Mouse (Mus musculus) kidney, embryonic 16.5 days (tissue): ENCODE measurements around the gene Slc36a1. TPM values are rescaled to one million over a fixed set of nuclear protein-coding genes. Genes with fewer than 3 reads are reported as not detected.

Experiments used
- ATAC-seq: fragments of 200-750 bp; cut with Nextera tagmentation; 2 replicates; pipeline ENCODE4 v1.8.0; 2017; ENCODE audit warnings: moderate TSS enrichment; ENCODE audit not compliant: low FRiP score, low TSS enrichment
- H3K27ac ChIP-seq: fragments of 300-500 bp; sonication (generic); 2 replicates; pipeline ENCODE4 v1.5.1; 2014; ENCODE audit warnings: low read length
- H3K27me3 ChIP-seq: fragments of 300-500 bp; sonication (generic); 2 replicates; pipeline ENCODE4 v1.6.1; 2014; ENCODE audit warnings: low read length, control low read depth, mixed read lengths; ENCODE audit not compliant: insufficient read depth
- H3K36me3 ChIP-seq: fragments of 300-500 bp; sonication (generic); 2 replicates; pipeline ENCODE4 v1.6.1; 2014; ENCODE audit warnings: low read length, control low read depth, mixed read lengths; ENCODE audit not compliant: insufficient read depth
- H3K4me1 ChIP-seq: fragments of 300-500 bp; sonication (generic); 2 replicates; pipeline ENCODE4 v1.6.1; 2014; ENCODE audit warnings: low read length, control low read depth, mixed read lengths; ENCODE audit not compliant: insufficient read depth
- H3K4me2 ChIP-seq: fragments of 300-500 bp; sonication (generic); replicated peaks from 2 replicates; pipeline ENCODE4 v1.6.1; 2014; ENCODE audit warnings: low read depth, low read length
- H3K4me3 ChIP-seq: fragments of 300-500 bp; sonication (generic); 2 replicates; pipeline ENCODE4 v1.5.1; 2014; ENCODE audit warnings: mild to moderate bottlenecking, low read length
- H3K9ac ChIP-seq: fragments of 300-500 bp; sonication (generic); replicated peaks from 2 replicates; pipeline ENCODE4 v1.6.1; 2014; ENCODE audit warnings: low read length
- H3K9me3 ChIP-seq: fragments of 300-500 bp; sonication (generic); 2 replicates; pipeline ENCODE4 v1.6.1; 2016; ENCODE audit warnings: low read length, control low read depth
- WGBS: fragments of 180-500 bp; shearing (Covaris S2); extraction: QIAGEN DNeasy Blood & Tissue Kit; methylation state at CpG from one replicate; pipeline ENCODE4 v1.1.7; 2014; 5-methylcytosine and 5-hydroxymethylcytosine counted together
- polyA plus RNA-seq: library from polyadenylated mRNA; unstranded; fragments of >200 nt; fragmentation: Nextera tagmentation; extraction: Ambion mirVana; gene quantifications from 2 replicates; pipeline ENCODE4 v1.2.1, GENCODE M21; 2015

The Slc36a1 gene
- polyA plus RNA-seq, 1 experiment from 2014 or later, result 1.6 TPM

GRCm38 (mm10) chr11:55204602-55205001 is 452 bp downstream of the Slc36a1 start:
- WGBS, result 5% methylated on average over 17 of the region's 17 CpGs
- Histone ChIP-seq H3K36me3 (no peaks in the 10 kb centered on the region), H3K27ac (no peak overlapping the region), H3K9me3 (no peaks in the 10 kb centered on the region), H3K27me3 (no peaks in the 10 kb centered on the region), H3K4me1 (peaks cover 27% of the 10 kb centered on the region), H3K4me3 (peak overlapping the region; percentile 68), H3K4me2 (peak overlapping the region; percentile 99), H3K9ac (peak overlapping the region; percentile 75)
- ATAC-seq, result 0 out of 2 replicates have a peak, but pooled peaks have one; percentile 20

DNA sequence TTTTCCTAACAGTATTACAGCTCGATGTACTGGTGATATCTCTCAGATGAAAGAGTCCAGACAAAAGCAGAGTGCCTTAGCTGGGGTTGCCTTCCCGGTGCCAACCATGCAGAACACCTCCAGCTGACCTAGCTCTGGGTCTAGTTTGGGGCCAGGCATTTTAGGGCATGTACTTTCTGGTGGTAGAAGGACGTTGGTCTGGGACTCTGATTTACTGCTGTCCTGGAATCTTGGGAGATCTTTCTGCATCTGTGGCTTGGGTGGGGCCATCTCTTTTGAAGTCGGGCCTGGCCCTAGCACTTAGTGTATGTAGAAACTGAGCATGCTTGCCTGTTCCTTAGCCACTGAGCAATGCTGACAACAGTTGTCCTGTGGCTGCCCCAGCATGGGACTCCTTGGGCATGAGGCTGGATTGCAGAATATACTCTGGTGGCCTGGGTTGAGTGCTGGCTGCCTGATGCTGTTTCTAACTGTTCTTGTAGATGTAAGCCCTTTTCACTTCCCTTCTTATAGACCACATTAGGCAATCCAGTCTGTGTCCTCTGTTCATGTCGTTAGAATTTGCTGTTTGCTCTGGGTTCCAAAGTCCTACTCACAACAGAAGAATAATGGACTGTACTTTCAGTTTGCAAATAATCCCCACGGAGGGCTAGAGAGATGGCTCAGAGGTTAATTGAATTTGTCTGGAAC is 4.0 kb downstream of the Slc36a1 start:
- H3K4me2 ChIP-seq, result no peak overlapping the region
- no peaks in the 10 kb centered on the region for H3K36me3 ChIP-seq
- no peak overlapping the region for H3K9ac ChIP-seq
- ATAC-seq, result no peak
- H3K4me3 ChIP-seq, result no peak overlapping the region
- peaks cover 37% of the 10 kb centered on the region for H3K4me1 ChIP-seq
- H3K9me3 ChIP-seq, result no peaks in the 10 kb centered on the region
- no peaks in the 10 kb centered on the region for H3K27me3 ChIP-seq
- WGBS, result 36% methylated on average over 6 of the region's 6 CpGs
- H3K27ac ChIP-seq, result peak overlapping the region; percentile 8; the same call in 1 of the 2 replicates

GRCm38 (mm10) chr11:55209032-55209431 is 4.9 kb downstream of the Slc36a1 start:
- Histone ChIP-seq H3K27me3 (no peaks in the 10 kb centered on the region), H3K9ac (no peak overlapping the region), H3K9me3 (no peaks in the 10 kb centered on the region), H3K36me3 (no peaks in the 10 kb centered on the region), H3K4me2 (no peak overlapping the region), H3K27ac (peak overlapping the region; percentile 8; the same call in 1 of the 2 replicates), H3K4me3 (no peak overlapping the region), H3K4me1 (peaks cover 37% of the 10 kb centered on the region)
- no peak for ATAC-seq
- 59% methylated on average over 2 of the region's 2 CpGs for WGBS

DNA sequence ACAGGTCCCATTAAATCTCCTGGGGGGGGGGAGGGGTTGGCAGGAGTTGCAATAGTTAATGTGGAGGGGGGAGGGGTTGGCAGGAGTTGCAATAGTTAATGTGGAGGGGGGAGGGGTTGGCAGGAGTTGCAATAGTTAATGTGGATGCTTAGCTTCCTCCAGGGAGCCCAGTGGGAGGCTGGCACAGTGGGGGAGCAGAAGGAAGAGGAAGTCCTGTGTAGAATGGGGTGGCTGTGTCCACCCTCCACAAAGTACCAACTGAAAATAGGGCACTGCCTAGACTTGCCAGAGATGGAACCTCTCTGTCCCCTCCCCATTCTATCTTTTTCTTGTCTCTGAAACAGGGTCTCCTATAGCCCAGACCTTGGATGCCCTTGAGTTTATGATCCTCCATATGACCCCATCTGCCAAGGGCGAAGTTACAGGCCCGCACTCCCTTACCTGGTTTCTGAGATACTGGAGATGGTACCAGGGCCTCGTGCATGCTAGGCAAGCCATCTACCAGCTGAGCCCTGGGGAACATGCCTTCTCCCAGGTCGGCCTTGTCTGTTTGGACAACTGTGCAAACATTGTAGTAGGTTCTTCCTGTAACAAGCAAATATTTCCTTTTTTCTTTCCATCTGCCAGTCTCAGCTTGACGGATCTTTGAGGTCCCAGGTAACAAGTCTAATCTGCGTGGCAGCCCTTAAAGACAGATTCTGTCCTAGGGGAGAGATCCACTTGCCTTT is 5.6 kb downstream of the Slc36a1 start:
- peak; percentile 55; the same call in 1 of the 2 replicates for ATAC-seq
- Histone ChIP-seq H3K9ac (no peak overlapping the region), H3K4me3 (no peak overlapping the region), H3K4me2 (no peak overlapping the region), H3K9me3 (no peaks in the 10 kb centered on the region), H3K27me3 (no peaks in the 10 kb centered on the region), H3K36me3 (no peaks in the 10 kb centered on the region), H3K4me1 (peaks cover 34% of the 10 kb centered on the region), H3K27ac (peak overlapping the region; percentile 33; the same call in 1 of the 2 replicates)
- 66% methylated on average over 6 of the region's 6 CpGs for WGBS

- no peak for ATAC-seq
- WGBS, result 94% methylated on average over 4 of the region's 4 CpGs
- H3K9ac ChIP-seq, result no peak overlapping the region
Measured at GRCm38 (mm10) chr11:55213518-55213917, 9.4 kb downstream of the Slc36a1 start.

GRCm38 (mm10) chr11:55214161-55214560 is 10.0 kb downstream of the Slc36a1 start:
- Histone ChIP-seq H3K4me2 (no peak overlapping the region), H3K27ac (no peak overlapping the region), H3K36me3 (no peaks in the 10 kb centered on the region), H3K4me3 (no peak overlapping the region), H3K9ac (no peak overlapping the region), H3K4me1 (peaks cover 25% of the 10 kb centered on the region), H3K9me3 (no peaks in the 10 kb centered on the region), H3K27me3 (no peaks in the 10 kb centered on the region)
- no peak for ATAC-seq
- WGBS, result 84% methylated on average over 5 of the region's 5 CpGs

More at GRCm38 (mm10) chr11:55213518-55213917, 9.4 kb downstream of the Slc36a1 start:
- Histone ChIP-seq H3K9me3 (no peaks in the 10 kb centered on the region), H3K4me2 (no peak overlapping the region), H3K36me3 (no peaks in the 10 kb centered on the region), H3K27me3 (no peaks in the 10 kb centered on the region), H3K4me1 (peaks cover 31% of the 10 kb centered on the region), H3K27ac (no peak overlapping the region), H3K4me3 (no peak overlapping the region)

GRCm38 (mm10) chr11:55214978-55215377 is 10.8 kb downstream of the Slc36a1 start:
- Histone ChIP-seq H3K4me3 (no peak overlapping the region), H3K9ac (no peak overlapping the region), H3K36me3 (no peaks in the 10 kb centered on the region), H3K27me3 (no peaks in the 10 kb centered on the region), H3K27ac (no peak overlapping the region), H3K4me1 (peaks cover 16% of the 10 kb centered on the region), H3K9me3 (no peaks in the 10 kb centered on the region), H3K4me2 (no peak overlapping the region)
- no peak for ATAC-seq
- 81% methylated on average over 3 of the region's 3 CpGs for WGBS

GRCm38 (mm10) chr11:55216061-55216460 is 11.9 kb downstream of the Slc36a1 start:
- no peak for ATAC-seq
- H3K4me1 ChIP-seq, result peaks cover 12% of the 10 kb centered on the region
- H3K9me3 ChIP-seq, result no peaks in the 10 kb centered on the region
- H3K4me3 ChIP-seq, result no peak overlapping the region
- 0 out of 2 replicates have a peak, but pooled peaks cover 4% of the 10 kb centered on the region for H3K36me3 ChIP-seq
- no peak overlapping the region for H3K4me2 ChIP-seq
- no peaks in the 10 kb centered on the region for H3K27me3 ChIP-seq
- H3K27ac ChIP-seq, result no peak overlapping the region
- WGBS, result 31% methylated on average over 4 of the region's 4 CpGs
- no peak overlapping the region for H3K9ac ChIP-seq

GRCm38 (mm10) chr11:55216830-55217229 is 12.7 kb downstream of the Slc36a1 start:
- Histone ChIP-seq H3K9me3 (no peaks in the 10 kb centered on the region), H3K4me1 (peaks cover 10% of the 10 kb centered on the region), H3K4me2 (no peak overlapping the region), H3K27me3 (no peaks in the 10 kb centered on the region), H3K4me3 (no peak overlapping the region), H3K36me3 (0 out of 2 replicates have a peak, but pooled peaks cover 4% of the 10 kb centered on the region), H3K9ac (no peak overlapping the region), H3K27ac (peak overlapping the region; percentile 35)
- peak; percentile 7 for ATAC-seq
- 28% methylated on average over 13 of the region's 13 CpGs for WGBS

DNA sequence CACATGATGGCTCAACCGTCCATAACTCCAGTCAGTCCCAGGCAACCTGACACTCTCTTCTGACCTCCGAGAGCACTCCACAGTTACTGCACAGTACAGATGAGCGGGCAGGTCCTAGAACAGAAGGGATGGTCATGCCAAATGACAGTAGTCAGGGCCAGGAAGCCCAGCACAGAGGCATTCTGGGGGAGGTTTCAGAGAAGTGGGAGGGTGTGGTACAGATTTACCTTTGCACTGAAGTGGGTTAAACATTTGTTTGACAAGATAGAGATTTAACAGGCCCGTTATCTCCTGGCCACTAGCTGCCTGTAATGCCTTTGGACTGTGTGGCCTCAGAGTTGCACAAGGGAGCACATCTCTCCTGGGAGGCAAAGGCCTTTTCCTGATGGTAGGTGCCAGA is 13.3 kb downstream of the Slc36a1 start:
- H3K4me2 ChIP-seq, result no peak overlapping the region
- no peaks in the 10 kb centered on the region for H3K9me3 ChIP-seq
- peaks cover 10% of the 10 kb centered on the region for H3K4me1 ChIP-seq
- ATAC-seq, result peak; percentile 78
- no peak overlapping the region for H3K4me3 ChIP-seq
- peak overlapping the region; percentile 35; the same call in 1 of the 2 replicates for H3K27ac ChIP-seq
- WGBS, result 48% methylated on average over 4 of the region's 4 CpGs
- H3K36me3 ChIP-seq, result 0 out of 2 replicates have a peak, but pooled peaks cover 4% of the 10 kb centered on the region
- H3K27me3 ChIP-seq, result no peaks in the 10 kb centered on the region
- no peak overlapping the region for H3K9ac ChIP-seq
